Mouse (Mus musculus) urinary bladder, adult 2 months (tissue): ENCODE results near the gene Klhl8. TPM values are rescaled to one million over a fixed set of nuclear protein-coding genes. Genes with fewer than 3 reads are reported as not detected.

Experiments used
- DNase-seq: peaks from one replicate; pipeline ENCODE4 v3.0.0; 2022; ENCODE audit warnings: low spot score
- polyA plus RNA-seq: library from polyadenylated mRNA; depleted of rRNA; stranded (reverse); fragments of >200 nt; gene quantifications from 2 replicates; pipeline ENCODE4 v1.2.3, GENCODE M21; 2012; rRNA removed

The Klhl8 gene
- polyA plus RNA-seq, 1 experiment = 11.6 TPM

DNA sequence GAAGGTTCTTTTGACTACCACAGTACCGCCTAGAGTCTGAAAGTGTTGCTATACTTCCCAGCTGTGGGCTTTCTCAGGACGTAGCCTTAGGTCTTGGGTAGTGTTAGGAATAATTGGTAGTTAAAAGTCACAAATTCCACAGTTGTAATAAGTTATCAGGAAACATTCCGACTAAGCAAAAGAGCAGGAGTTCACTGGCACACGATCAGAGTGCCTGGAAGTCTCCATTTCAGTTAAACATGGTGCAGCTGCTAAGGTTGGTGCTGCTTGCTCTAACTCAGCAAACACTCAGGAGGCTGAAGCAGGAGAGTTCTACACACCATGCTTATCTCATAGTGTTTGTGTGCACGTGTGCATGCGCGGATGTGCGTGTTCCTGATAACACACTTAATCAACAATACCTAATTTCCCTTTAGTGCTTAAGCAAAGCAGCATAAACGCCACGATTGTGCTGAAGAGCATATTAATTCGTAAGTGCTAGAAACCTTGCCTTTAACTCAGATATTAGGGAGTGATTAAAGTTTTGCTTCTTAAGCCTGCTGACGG, 97.0 kb downstream of the Klhl8 start:
- DNase-seq = no peak

DNA sequence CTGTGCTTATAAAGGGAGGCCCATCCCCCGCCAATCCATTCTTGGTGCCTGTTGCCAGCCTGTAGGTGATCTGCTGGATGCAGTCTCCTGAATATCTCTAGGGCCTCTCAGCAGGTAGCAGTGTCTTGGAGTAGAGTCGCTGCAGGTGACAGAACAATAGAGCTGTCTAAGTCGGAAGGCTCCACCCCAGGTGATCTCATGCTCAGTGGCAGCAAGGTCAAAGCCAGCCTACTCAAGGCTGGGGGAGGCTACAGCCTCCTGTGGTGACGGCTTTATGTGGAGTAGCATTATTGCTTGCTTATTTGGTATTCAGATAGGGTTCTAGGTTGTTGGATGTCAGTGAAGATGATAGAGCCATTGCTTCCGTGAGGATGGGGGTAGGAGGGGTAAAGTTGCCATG, 97.8 kb downstream of the Klhl8 start:
- DNase-seq = no peak

Other genes starting within 250 kb of the Klhl8 start
- gene Aff1, start 218.9 kb downstream of the Klhl8 start, polyA plus RNA-seq = 9.4 and 22.0 TPM in 2 replicates
- gene Hsd17b13, start 66.2 kb upstream of the Klhl8 start, polyA plus RNA-seq = 1.4 and 1.7 TPM in 2 replicates
- gene Hsd17b11, start 110.7 kb upstream of the Klhl8 start, polyA plus RNA-seq = 77.1 and 90.8 TPM in 2 replicates
- 50.6 and 55.6 TPM in 2 replicates for gene Nudt9, start 135.0 kb upstream of the Klhl8 start, polyA plus RNA-seq
- not detected in 2 replicates for gene Gm17660, start 166.3 kb upstream of the Klhl8 start, polyA plus RNA-seq
- 1,512 and 1,967 TPM in 2 replicates for gene Sparcl1, start 202.5 kb upstream of the Klhl8 start, polyA plus RNA-seq